In the genomic region with DNA sequence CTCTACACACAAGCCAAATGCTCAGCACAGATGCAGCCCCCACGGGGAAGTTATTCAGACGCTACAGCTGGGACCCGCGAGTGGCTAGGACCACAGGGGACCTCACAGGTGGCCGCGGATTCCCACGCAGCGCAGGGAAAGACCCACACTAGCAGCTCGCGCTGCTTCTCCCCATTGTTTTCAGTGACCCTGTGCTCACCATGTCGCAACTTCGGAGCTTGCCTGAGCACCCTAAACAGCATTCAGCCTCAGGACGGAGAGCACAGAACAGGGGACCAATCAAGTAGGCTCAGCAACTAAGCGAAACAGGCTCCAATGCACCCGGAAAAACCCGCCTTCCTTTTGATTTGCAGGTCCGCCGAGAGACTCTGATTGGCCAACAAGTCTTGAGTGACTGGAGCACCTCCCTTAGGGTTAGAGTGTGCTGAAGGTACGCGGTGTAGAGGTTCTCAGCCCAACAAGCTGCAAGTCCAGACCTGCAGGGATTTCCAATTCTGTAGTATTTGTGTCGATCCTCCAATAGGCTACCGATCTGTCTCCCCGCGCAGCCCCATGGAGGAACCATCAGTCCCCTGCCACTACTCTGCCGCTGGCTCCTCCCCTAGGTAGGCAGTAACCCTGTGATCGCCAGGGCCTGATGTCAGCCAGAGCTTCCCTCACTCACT, we compare ENCODE assay signal across 8 mouse cellular contexts. TPM values are rescaled to one million over a fixed set of nuclear protein-coding genes. Genes with fewer than 3 reads are reported as not detected.
DNase-seq lines count a peak whose midpoint lies in the region; ATAC-seq and TF ChIP-seq lines count a peak whose summit lies in the region.
"Not testable (repeated sequence)": the region's sequence is repeated elsewhere in the genome, so short reads cannot be mapped to it uniquely, and the experiment has no call there.

A gene (minus strand): TSS at position 505 of the 665 bp plus-strand sequence.

- not testable (repeated sequence) for TF ChIP-seq CTCF in brain, embryonic 14.5 days (IDR thresholded peaks at IDR 0.05; ENCODE audit: borderline replicate concordance, extremely low read depth, insufficient read depth, insufficient read length); kidney, postnatal 0 days (IDR thresholded peaks at IDR 0.05; ENCODE audit: low read depth)

- H3K27me3 ChIP-seq in heart, embryonic 12.5 days (replicated peaks); kidney, postnatal 0 days (ENCODE audit: insufficient read depth, low read length); liver, embryonic 11.5 days (replicated peaks; ENCODE audit: control insufficient read depth, insufficient read depth, low read length); stomach, embryonic 14.5 days (ENCODE audit: control insufficient read depth, insufficient read depth, low read length): not testable (repeated sequence)

- H3K9me3 ChIP-seq in heart, embryonic 12.5 days (replicated peaks); kidney, postnatal 0 days (replicated peaks; ENCODE audit: low read length); liver, embryonic 11.5 days (ENCODE audit: control insufficient read depth, low read length); stomach, embryonic 14.5 days (ENCODE audit: control insufficient read depth, low read depth, low read length): not testable (repeated sequence)

- peak within 1 kb of the TSS; percentile 71 for H3K9ac ChIP-seq in heart, embryonic 12.5 days
- H3K9ac ChIP-seq in kidney, postnatal 0 days (ENCODE audit: low read depth, low read length) = peak within 1 kb of the TSS; percentile 72
- H3K9ac ChIP-seq in liver, embryonic 11.5 days (ENCODE audit: low read depth, low read length) = peak within 1 kb of the TSS; percentile 79
- peak within 1 kb of the TSS; percentile 42; the same call in 1 of the 2 replicates for H3K9ac ChIP-seq in stomach, embryonic 14.5 days (replicated peaks; ENCODE audit: low read depth, low read length)

- H3K27ac ChIP-seq in heart, embryonic 12.5 days (ENCODE audit: poor library complexity, severe bottlenecking) = not testable (repeated sequence)
- peak within 1 kb of the TSS; percentile 81 for H3K27ac ChIP-seq in kidney, postnatal 0 days
- peak within 1 kb of the TSS; percentile 72 for H3K27ac ChIP-seq in liver, embryonic 11.5 days (ENCODE audit: low read depth, low read length)
- 0 out of 2 replicates have a peak within 1 kb of the TSS, but pooled peaks have one; percentile 58 for H3K27ac ChIP-seq in stomach, embryonic 14.5 days (ENCODE audit: low read length)

- peak within 1 kb of the TSS; percentile 58 for H3K4me3 ChIP-seq in heart, embryonic 12.5 days
- peak within 1 kb of the TSS; percentile 55 for H3K4me3 ChIP-seq in kidney, postnatal 0 days (replicated peaks; ENCODE audit: low read depth, low read length)
- peak within 1 kb of the TSS; percentile 71 for H3K4me3 ChIP-seq in liver, embryonic 11.5 days (ENCODE audit: low read depth, low read length)
- peak within 1 kb of the TSS; percentile 55 for H3K4me3 ChIP-seq in stomach, embryonic 14.5 days (ENCODE audit: low read depth, low read length)

- peak; percentile 72 to 75 for DNase-seq in B cell, adult 2 months
- DNase-seq in brain, embryonic 14.5 days (ENCODE audit: low read depth) = peak; percentile 96
- DNase-seq in kidney, postnatal 0 days (ENCODE audit: low spot score) = peak; percentile 94
- DNase-seq in liver, embryonic 11.5 days (ENCODE audit: low spot score) = peak; percentile 75
- peak; percentile 91 for DNase-seq in naive thymus-derived CD4-positive, alpha-beta T cell, adult 2 months (ENCODE audit: low read depth)

- ATAC-seq in erythroid progenitor cell, adult 5-6 weeks (replicated peaks; ENCODE audit: low FRiP score, poor library complexity, severe bottlenecking) = peak; percentile 95
- peak; percentile 97 for ATAC-seq in heart, embryonic 12.5 days (ENCODE audit: insufficient number of reproducible peaks, low FRiP score)
- peak; percentile 97 for ATAC-seq in kidney, postnatal 0 days (replicated peaks; ENCODE audit: low FRiP score, low read depth)
- peak; percentile 99 for ATAC-seq in liver, embryonic 11.5 days (replicated peaks; ENCODE audit: low FRiP score)
- ATAC-seq in stomach, embryonic 14.5 days (ENCODE audit: insufficient number of reproducible peaks, insufficient read depth, low FRiP score, low read depth) = peak; percentile 100

- WGBS in heart, embryonic 12.5 days = under 1% methylated on average over 26 of the region's 26 CpGs
- WGBS in kidney, postnatal 0 days = under 1% methylated on average over 24 of the region's 26 CpGs
- under 1% methylated on average over 24 of the region's 26 CpGs for WGBS in liver, embryonic 11.5 days
- 0% methylated on average over 24 of the region's 26 CpGs for WGBS in stomach, embryonic 14.5 days

- H3K4me1 ChIP-seq in heart, embryonic 12.5 days (replicated peaks); kidney, postnatal 0 days (replicated peaks; ENCODE audit: insufficient read depth, low read length); liver, embryonic 11.5 days (replicated peaks; ENCODE audit: control insufficient read depth, insufficient read depth, low read length); stomach, embryonic 14.5 days (ENCODE audit: control insufficient read depth, insufficient read depth, low read length): not testable (repeated sequence)

- not testable (repeated sequence) for H3K36me3 ChIP-seq in heart, embryonic 12.5 days; kidney, postnatal 0 days (ENCODE audit: insufficient read depth, low read length); liver, embryonic 11.5 days (ENCODE audit: control insufficient read depth, insufficient read depth, low read length); stomach, embryonic 14.5 days (ENCODE audit: control insufficient read depth, insufficient read depth, low read length)

- TF ChIP-seq POLR2A in brain, embryonic 14.5 days (IDR thresholded peaks at IDR 0.05; ENCODE audit: borderline replicate concordance, extremely low read depth, insufficient read depth, insufficient read length, poor library complexity, severe bottlenecking) = not testable (repeated sequence)

- H3K4me2 ChIP-seq in heart, embryonic 12.5 days = peak within 1 kb of the TSS; percentile 75
- peak within 1 kb of the TSS; percentile 77 for H3K4me2 ChIP-seq in kidney, postnatal 0 days (ENCODE audit: low read length)
- H3K4me2 ChIP-seq in liver, embryonic 11.5 days = peak within 1 kb of the TSS; percentile 68
- H3K4me2 ChIP-seq in stomach, embryonic 14.5 days (replicated peaks; ENCODE audit: low read depth, low read length) = peak within 1 kb of the TSS; percentile 49

RNA-seq across cellular contexts. Expression of the gene that starts here (rescaled TPM):
- 0.50 and 0.83 TPM in 2 replicates for polyA plus RNA-seq in brain, embryonic 14.5 days (2012; rRNA removed)
- 0.84 TPM in 1 of 2 replicates, not detected in the other for total RNA-seq in erythroid progenitor cell, adult 5-6 weeks (2015; ENCODE audit: low replicate concordance)
- total RNA-seq in erythroid progenitor cell, adult 5-6 weeks (2017; ENCODE audit: low replicate concordance) = 0.26 TPM in 1 of 2 replicates, not detected in the other
- polyA plus RNA-seq in heart, embryonic 12.5 days (2016; fragmentation: Nextera tagmentation; extraction: Ambion mirVana) = 1.1 and 1.3 TPM in 2 replicates
- 1.7 and 2.2 TPM in 2 replicates for polyA plus RNA-seq in kidney, postnatal 0 days (2015; fragmentation: Nextera tagmentation; extraction: Ambion mirVana)
- polyA plus RNA-seq in liver, embryonic 11.5 days (2014; fragmentation: Nextera tagmentation; extraction: Ambion mirVana) = 1.8 and 2.5 TPM in 2 replicates
- polyA plus RNA-seq in stomach, embryonic 14.5 days (2014; fragmentation: Nextera tagmentation; extraction: Ambion mirVana) = 4.0 and 4.9 TPM in 2 replicates

Comparison
In these comparisons a context has a peak if more than half of its experiments do, and no peak if none do; other contexts are left out.
1. Peak in DNase-seq in brain, embryonic 14.5 days; RNA of the gene not detected or under 1 TPM.
2. Peak in ATAC-seq in erythroid progenitor cell, adult 5-6 weeks; RNA of the gene not detected or under 1 TPM.